Mouse (Mus musculus) olfactory bulb, adult 2 months (tissue): ENCODE results near the gene Sim1.

Experiments
- CTCF ChIP-seq: fragments of 200-500 bp; IDR thresholded peaks from 2 replicates; pipeline ENCODE4 v1.5.1; 2012; ENCODE audit warnings: low read depth, mild to moderate bottlenecking, low read length, moderate library complexity; ENCODE audit not compliant: insufficient read depth
- POLR2A ChIP-seq: fragments of 200-500 bp; IDR thresholded peaks from 2 replicates; pipeline ENCODE4 v1.6.1; 2012; ENCODE audit warnings: mild to moderate bottlenecking, low read depth, low read length, moderate library complexity; ENCODE audit not compliant: insufficient read depth

DNA sequence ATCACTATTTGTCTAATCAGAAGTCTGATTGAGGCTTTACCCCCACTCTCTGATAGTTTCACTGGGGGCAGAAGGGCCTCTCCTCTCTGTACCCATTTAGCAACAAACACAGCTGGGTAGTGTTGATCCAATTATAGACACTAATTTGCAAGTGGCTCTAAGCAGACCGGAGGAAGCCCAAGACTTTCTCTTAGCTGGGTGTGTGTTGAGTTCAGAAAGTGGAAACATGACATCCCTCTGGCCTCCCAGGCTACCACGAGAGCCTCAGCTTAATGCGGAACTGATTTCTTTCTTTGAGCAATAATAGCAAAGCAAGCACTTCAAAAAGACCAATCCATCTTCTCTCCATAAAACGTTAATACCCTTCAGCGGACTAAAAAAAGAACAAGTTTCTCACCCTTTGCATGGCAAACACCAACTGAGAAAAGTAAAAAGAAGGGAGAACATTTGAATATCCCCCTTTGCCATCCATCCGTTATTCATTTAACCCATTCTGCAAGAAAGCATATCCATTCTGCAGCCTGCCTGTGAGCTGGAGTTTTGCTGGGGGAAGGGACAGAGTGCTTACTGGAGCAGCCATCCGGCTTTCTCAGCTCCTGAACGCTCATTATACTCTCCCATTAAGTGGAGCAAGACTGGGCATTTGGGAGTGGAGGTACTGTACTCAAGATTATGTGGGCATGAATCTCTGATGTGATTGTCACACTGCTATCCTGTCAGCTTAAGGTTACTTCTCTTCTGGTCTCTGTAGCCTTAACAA lies 117.0 kb downstream of the Sim1 start:
- TF ChIP-seq CTCF (no peak), POLR2A (no peak)
